Mouse (Mus musculus) forebrain, embryonic 12.5 days (tissue): ENCODE results near the gene Klhl36. TPM values are rescaled to one million over a fixed set of nuclear protein-coding genes. Genes with fewer than 3 reads are reported as not detected.
"Not testable (repeated sequence)": the region's sequence is repeated elsewhere in the genome, so short reads cannot be mapped to it uniquely, and the experiment has no call there.

Experiments used
- ATAC-seq: fragments of 200-750 bp; cut with Nextera tagmentation; 2 replicates; pipeline ENCODE4 v1.8.0; 2017; ENCODE audit warnings: moderate TSS enrichment; ENCODE audit not compliant: low FRiP score
- H3K27ac ChIP-seq: fragments of 300-500 bp; sonication (generic); 2 replicates; pipeline ENCODE4 v1.5.1; 2016; ENCODE audit warnings: mild to moderate bottlenecking
- H3K27me3 ChIP-seq: fragments of 300-500 bp; sonication (generic); 2 replicates; pipeline ENCODE4 v1.6.1; 2016; ENCODE audit warnings: mild to moderate bottlenecking
- H3K36me3 ChIP-seq: fragments of 300-500 bp; sonication (generic); replicated peaks from 2 replicates; pipeline ENCODE4 v1.6.1; 2016; ENCODE audit warnings: mild to moderate bottlenecking
- H3K4me1 ChIP-seq: fragments of 300-500 bp; sonication (generic); 2 replicates; pipeline ENCODE4 v1.6.1; 2016
- H3K4me2 ChIP-seq: fragments of 300-500 bp; sonication (generic); 2 replicates; pipeline ENCODE4 v1.6.1; 2016; ENCODE audit warnings: mild to moderate bottlenecking, moderate library complexity
- H3K4me3 ChIP-seq: fragments of 300-500 bp; sonication (generic); replicated peaks from 2 replicates; pipeline ENCODE4 v1.5.1; 2016; ENCODE audit warnings: mild to moderate bottlenecking
- H3K9ac ChIP-seq: fragments of 300-500 bp; sonication (generic); 2 replicates; pipeline ENCODE4 v1.6.1; 2016; ENCODE audit warnings: mild to moderate bottlenecking
- H3K9me3 ChIP-seq: fragments of 300-500 bp; sonication (generic); 2 replicates; pipeline ENCODE4 v1.6.1; 2016
- WGBS: fragments of 180-500 bp; shearing (Covaris S2); methylation state at CpG from one replicate; pipeline ENCODE4 v1.1.7; 2016; 5-methylcytosine and 5-hydroxymethylcytosine counted together
- polyA plus RNA-seq: library from polyadenylated mRNA; unstranded; fragments of >200 nt; fragmentation: Nextera tagmentation; extraction: Ambion mirVana; gene quantifications from 2 replicates; pipeline ENCODE4 v1.2.1, GENCODE M21; 2016

Gene Klhl36
- polyA plus RNA-seq, 1 experiment from 2014 or later: 9.9 TPM

GRCm38 (mm10) chr8:119838100-119838982 lies 23.7 kb upstream of the Klhl36 start:
- Histone ChIP-seq H3K9ac (peak overlapping the region; percentile 67), H3K27ac (peak overlapping the region; percentile 78; the same call in 1 of the 2 replicates), H3K36me3 (no peaks in the 10 kb centered on the region), H3K4me1 (peaks cover 57% of the 10 kb centered on the region), H3K27me3 (no peaks in the 10 kb centered on the region), H3K9me3 (no peaks in the 10 kb centered on the region), H3K4me2 (peak overlapping the region; percentile 81), H3K4me3 (peak overlapping the region; percentile 68)
- ATAC-seq: no peak
- WGBS: 75% methylated on average over 19 of the region's 19 CpGs

GRCm38 (mm10) chr8:119838983-119839340 lies 23.1 kb upstream of the Klhl36 start:
- Histone ChIP-seq H3K4me3 (peak overlapping the region; percentile 68), H3K9me3 (no peaks in the 10 kb centered on the region), H3K27ac (peak overlapping the region; percentile 78; the same call in 1 of the 2 replicates), H3K4me2 (peak overlapping the region; percentile 81), H3K36me3 (no peaks in the 10 kb centered on the region), H3K9ac (peak overlapping the region; percentile 67), H3K4me1 (peaks cover 51% of the 10 kb centered on the region), H3K27me3 (no peaks in the 10 kb centered on the region)
- WGBS: 62% methylated on average over 4 of the region's 4 CpGs
- ATAC-seq: no peak

- peak overlapping the region; percentile 78; the same call in 1 of the 2 replicates for H3K27ac ChIP-seq
- H3K9ac ChIP-seq: peak overlapping the region; percentile 67
- WGBS: 13% methylated on average over 14 of the region's 14 CpGs
- H3K4me3 ChIP-seq: peak overlapping the region; percentile 68
- H3K4me1 ChIP-seq: peaks cover 47% of the 10 kb centered on the region
- H3K4me2 ChIP-seq: peak overlapping the region; percentile 81
- 0 out of 2 replicates have a peak, but pooled peaks cover under 1% of the 10 kb centered on the region for H3K27me3 ChIP-seq
- ATAC-seq: peak; percentile 7; the same call in 1 of the 2 replicates
- H3K9me3 ChIP-seq: no peaks in the 10 kb centered on the region
- no peaks in the 10 kb centered on the region for H3K36me3 ChIP-seq
Measured at GRCm38 (mm10) chr8:119839419-119840021, 22.5 kb upstream of the Klhl36 start.

GRCm38 (mm10) chr8:119840275-119840808 lies 21.7 kb upstream of the Klhl36 start, which contains the start of gene Cotl1:
Gene Cotl1 (minus strand): TSS chr8:119840544.
- ATAC-seq: peak; percentile 96
- H3K4me1 ChIP-seq: peaks cover 47% of the 10 kb centered on the region
- peaks cover 4% of the 10 kb centered on the region; the same call in 1 of the 2 replicates for H3K27me3 ChIP-seq
- H3K4me3 ChIP-seq: peak within 1 kb of the TSS; percentile 68
- H3K36me3 ChIP-seq: no peaks in the 10 kb centered on the region
- no peaks in the 10 kb centered on the region for H3K9me3 ChIP-seq
- under 1% methylated on average over 56 of the region's 57 CpGs for WGBS
- peak within 1 kb of the TSS; percentile 81 for H3K4me2 ChIP-seq
- peak within 1 kb of the TSS; percentile 67 for H3K9ac ChIP-seq
- peak within 1 kb of the TSS; percentile 78 for H3K27ac ChIP-seq

- Histone ChIP-seq H3K9me3 (no peaks in the 10 kb centered on the region), H3K27ac (peak overlapping the region; percentile 78), H3K36me3 (no peaks in the 10 kb centered on the region), H3K9ac (peak overlapping the region; percentile 60), H3K4me1 (peaks cover 44% of the 10 kb centered on the region), H3K27me3 (peaks cover 4% of the 10 kb centered on the region; the same call in 1 of the 2 replicates), H3K4me2 (peak overlapping the region; percentile 81), H3K4me3 (peak overlapping the region; percentile 68)
- peak; percentile 48 for ATAC-seq
- 6% methylated on average over 8 of the region's 8 CpGs for WGBS
Measured at GRCm38 (mm10) chr8:119840905-119841411, 21.1 kb upstream of the Klhl36 start.

- peaks cover 4% of the 10 kb centered on the region; the same call in 1 of the 2 replicates for H3K27me3 ChIP-seq
- no peak overlapping the region for H3K4me3 ChIP-seq
- no peak for ATAC-seq
- H3K27ac ChIP-seq: no peak overlapping the region
- no peak overlapping the region for H3K9ac ChIP-seq
- peaks cover 22% of the 10 kb centered on the region for H3K4me1 ChIP-seq
- no peak overlapping the region for H3K4me2 ChIP-seq
- H3K9me3 ChIP-seq: no peaks in the 10 kb centered on the region
- no peaks in the 10 kb centered on the region for H3K36me3 ChIP-seq
- WGBS: under 1% methylated on average over 4 of the region's 4 CpGs
Measured at GRCm38 (mm10) chr8:119843444-119843843, 18.6 kb upstream of the Klhl36 start.

GRCm38 (mm10) chr8:119844577-119844976 lies 17.5 kb upstream of the Klhl36 start:
- Histone ChIP-seq H3K27ac (no peak overlapping the region), H3K36me3 (no peaks in the 10 kb centered on the region), H3K9ac (no peak overlapping the region), H3K4me2 (no peak overlapping the region), H3K4me3 (no peak overlapping the region), H3K9me3 (0 out of 2 replicates have a peak, but pooled peaks cover 2% of the 10 kb centered on the region), H3K4me1 (peaks cover 11% of the 10 kb centered on the region), H3K27me3 (peaks cover 4% of the 10 kb centered on the region; the same call in 1 of the 2 replicates)
- ATAC-seq: no peak
- 52% methylated on average over 8 of the region's 8 CpGs for WGBS

GRCm38 (mm10) chr8:119845741-119846140 lies 16.3 kb upstream of the Klhl36 start:
- H3K9ac ChIP-seq, H3K4me1 ChIP-seq, H3K27ac ChIP-seq, H3K4me2 ChIP-seq, H3K27me3 ChIP-seq, H3K4me3 ChIP-seq, H3K36me3 ChIP-seq, ATAC-seq, H3K9me3 ChIP-seq: not testable (repeated sequence)
- WGBS: 85% methylated on average over 7 of the region's 7 CpGs

GRCm38 (mm10) chr8:119847232-119847922 lies 14.7 kb upstream of the Klhl36 start:
- H3K36me3 ChIP-seq: no peaks in the 10 kb centered on the region
- H3K27ac ChIP-seq: no peak overlapping the region
- WGBS: 91% methylated on average over 16 of the region's 16 CpGs
- no peak overlapping the region for H3K4me3 ChIP-seq
- H3K9ac ChIP-seq: no peak overlapping the region
- no peak for ATAC-seq
- H3K9me3 ChIP-seq: 0 out of 2 replicates have a peak, but pooled peaks cover 2% of the 10 kb centered on the region
- no peaks in the 10 kb centered on the region for H3K4me1 ChIP-seq
- peaks cover 4% of the 10 kb centered on the region; the same call in 1 of the 2 replicates for H3K27me3 ChIP-seq
- H3K4me2 ChIP-seq: no peak overlapping the region

GRCm38 (mm10) chr8:119853521-119853920 lies 8.5 kb upstream of the Klhl36 start:
- Histone ChIP-seq H3K36me3 (no peaks in the 10 kb centered on the region), H3K4me3 (no peak overlapping the region), H3K4me2 (no peak overlapping the region), H3K27ac (no peak overlapping the region), H3K27me3 (no peaks in the 10 kb centered on the region), H3K9me3 (0 out of 2 replicates have a peak, but pooled peaks cover 2% of the 10 kb centered on the region), H3K9ac (no peak overlapping the region), H3K4me1 (peaks cover 11% of the 10 kb centered on the region)
- no peak for ATAC-seq
- 51% methylated on average over 8 of the region's 8 CpGs for WGBS

GRCm38 (mm10) chr8:119854035-119854434 lies 8.0 kb upstream of the Klhl36 start:
- no peak overlapping the region for H3K9ac ChIP-seq
- no peak overlapping the region for H3K27ac ChIP-seq
- no peaks in the 10 kb centered on the region; the same call in 1 of the 2 replicates for H3K27me3 ChIP-seq
- H3K9me3 ChIP-seq: 0 out of 2 replicates have a peak, but pooled peaks cover 2% of the 10 kb centered on the region
- peaks cover 12% of the 10 kb centered on the region for H3K4me1 ChIP-seq
- H3K4me3 ChIP-seq: no peak overlapping the region
- ATAC-seq: no peak
- WGBS: 19% methylated on average over 5 of the region's 5 CpGs
- no peak overlapping the region for H3K4me2 ChIP-seq
- H3K36me3 ChIP-seq: no peaks in the 10 kb centered on the region
